In the genomic region with DNA sequence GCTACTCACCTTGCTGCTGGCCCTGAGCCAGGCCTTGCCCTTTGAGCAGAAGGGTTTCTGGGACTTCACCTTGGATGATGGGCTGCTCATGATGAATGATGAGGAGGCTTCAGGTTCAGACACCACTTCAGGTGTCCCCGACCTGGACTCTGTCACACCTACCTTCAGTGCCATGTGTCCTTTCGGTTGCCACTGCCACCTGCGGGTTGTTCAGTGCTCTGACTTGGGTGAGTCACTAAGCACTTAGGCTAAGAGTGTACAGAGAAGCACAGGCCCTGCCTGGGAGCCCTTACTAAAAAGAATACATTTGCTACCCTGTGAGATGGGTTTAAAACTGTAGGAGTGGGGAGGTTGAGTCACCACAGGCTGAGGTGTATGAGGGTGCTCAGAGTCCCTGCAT, we compare ENCODE assay signal across 25 mouse cellular contexts. TPM values are rescaled to one million over a fixed set of nuclear protein-coding genes. Genes with fewer than 3 reads are reported as not detected.
DNase-seq lines count a peak whose midpoint lies in the region; ATAC-seq and TF ChIP-seq lines count a peak whose summit lies in the region.
"Had no signal": no experiment of that assay in that cellular context is flagged by ENCODE, and none has a peak within 500 bp of the region (broad histone marks: within the 10 kb centered on the region; RNA-seq: fewer than 3 reads in every experiment).

No protein-coding gene starts in this region.

- intact Hi-C loops in gastrocnemius, adult 2 months (cut with DNase I): loop anchor here (5.0 kb wide), 1 partner anchor 179 kb away; no protein-coding TSS in a partner anchor

- H3K79me2 ChIP-seq in liver, adult 2 months (ENCODE audit: control insufficient read depth, insufficient read depth, low read length): no peaks in the 10 kb centered on the region

- H3K27me3 ChIP-seq in liver, adult 2 months (ENCODE audit: control insufficient read depth, insufficient read depth, low read length): no peaks in the 10 kb centered on the region
- peaks cover 13% of the 10 kb centered on the region for H3K27me3 ChIP-seq in liver, embryonic 11.5 days (replicated peaks; ENCODE audit: control insufficient read depth, insufficient read depth, low read length)

- no peaks in the 10 kb centered on the region for H3K36me3 ChIP-seq in liver, adult 2 months (ENCODE audit: control insufficient read depth, insufficient read depth, low read length)
- H3K36me3 ChIP-seq in liver, embryonic 11.5 days (ENCODE audit: control insufficient read depth, insufficient read depth, low read length): no peaks in the 10 kb centered on the region
- H3K36me3 ChIP-seq: forebrain, embryonic 12.5 days; heart, embryonic 12.5 days; hindbrain, embryonic 10.5 days had no signal

- 61% methylated on average over 3 of the region's 3 CpGs for WGBS in liver, adult 2 months
- 69% methylated on average over 3 of the region's 3 CpGs for WGBS in liver, embryonic 11.5 days

- H3K9ac ChIP-seq in liver, adult 2 months (ENCODE audit: low read depth, low read length): no peak overlapping the region
- H3K9ac ChIP-seq in liver, embryonic 11.5 days (ENCODE audit: low read depth, low read length): no peak overlapping the region
- H3K9ac ChIP-seq: embryonic facial prominence, embryonic 13.5 days; forebrain, embryonic 12.5 days; heart, embryonic 12.5 days; hindbrain, embryonic 14.5 days had no signal

- no peaks in the 10 kb centered on the region for H3K9me3 ChIP-seq in liver, embryonic 11.5 days (ENCODE audit: control insufficient read depth, low read length)
- H3K9me3 ChIP-seq: embryonic facial prominence, embryonic 13.5 days; forebrain, embryonic 12.5 days; heart, embryonic 12.5 days; hindbrain, embryonic 10.5 days had no signal

- H3K4me1 ChIP-seq in liver, adult 2 months (ENCODE audit: control insufficient read depth, insufficient read depth, low read length): no peaks in the 10 kb centered on the region; the same call in 1 of the 2 replicates
- H3K4me1 ChIP-seq in liver, embryonic 11.5 days (replicated peaks; ENCODE audit: control insufficient read depth, insufficient read depth, low read length): no peaks in the 10 kb centered on the region
- H3K4me1 ChIP-seq: forebrain, embryonic 12.5 days; hindbrain, embryonic 10.5 days had no signal

- ATAC-seq in liver, embryonic 11.5 days (replicated peaks; ENCODE audit: low FRiP score): no peak
- ATAC-seq: forebrain, embryonic 16.5 days had no signal

- no peak overlapping the region for H3K4me2 ChIP-seq in liver, embryonic 11.5 days
- H3K4me2 ChIP-seq: forebrain, embryonic 12.5 days; heart, embryonic 12.5 days; hindbrain, embryonic 14.5 days had no signal

- DNase-seq in gastrocnemius, adult 2 months: peak; percentile 24
- DNase-seq in gastrocnemius, adult 18-20 months (ENCODE audit: low spot score): no peak
- DNase-seq in liver, adult 2 months (ENCODE audit: extremely low read depth, low read depth, low spot score): peak; percentile 28
- DNase-seq in liver, embryonic 11.5 days (ENCODE audit: low spot score): no peak
- peak; percentile 49 for DNase-seq in lung, postnatal 36 days
- no peak for DNase-seq in lung, postnatal 10 days
- DNase-seq in layer of hippocampus, adult 2 months (ENCODE audit: low spot score in 2 of 2): no peak
- no peak for DNase-seq in spleen, adult 12 weeks (ENCODE audit: low spot score)
- DNase-seq: adrenal gland, adult 8-10 months; adrenal gland, postnatal 36 days; cerebellum, adult 18-20 months; cerebellum, adult 9-11 months; cerebellum, postnatal 36 days; gastrocnemius, postnatal 25 days had no signal

- no peak overlapping the region for H3K4me3 ChIP-seq in gastrocnemius, adult 2 months
- no peak overlapping the region for H3K4me3 ChIP-seq in liver, adult 2 months (ENCODE audit: insufficient read depth, low read depth, low read length)
- H3K4me3 ChIP-seq in liver, embryonic 11.5 days (ENCODE audit: low read depth, low read length): no peak overlapping the region
- H3K4me3 ChIP-seq in layer of hippocampus, adult 2 months: no peak overlapping the region
- H3K4me3 ChIP-seq: embryonic facial prominence, embryonic 13.5 days; forebrain, embryonic 12.5 days; heart, embryonic 12.5 days; hindbrain, embryonic 10.5 days had no signal

- TF ChIP-seq CTCF in gastrocnemius, adult 2 months (IDR thresholded peaks at IDR 0.05): peak; percentile 13; the same call in 1 of the 2 replicates
- peak; percentile 41 for TF ChIP-seq CTCF in liver, adult 2 months (IDR thresholded peaks at IDR 0.05; ENCODE audit: low read depth, low read length)
- TF ChIP-seq CTCF in layer of hippocampus, adult 2 months (conservative IDR thresholded peaks at IDR 0.05): no peak

- TF ChIP-seq POLR2A in liver, adult 2 months (IDR thresholded peaks at IDR 0.05; ENCODE audit: extremely low read depth, insufficient read depth, low read length): no peak

- no peak overlapping the region for H3K27ac ChIP-seq in gastrocnemius, adult 2 months
- no peak overlapping the region for H3K27ac ChIP-seq in liver, adult 2 months (replicated peaks; ENCODE audit: insufficient read depth, low read depth, low read length)
- no peak overlapping the region for H3K27ac ChIP-seq in liver, embryonic 11.5 days (ENCODE audit: low read depth, low read length)
- no peak overlapping the region for H3K27ac ChIP-seq in layer of hippocampus, adult 2 months
- H3K27ac ChIP-seq: forebrain, embryonic 12.5 days; hindbrain, embryonic 10.5 days; hindbrain, embryonic 14.5 days had no signal

RNA-seq across cellular contexts. Expression of gene Bgn, which starts 7.4 kb away (rescaled TPM):
- total RNA-seq in gastrocnemius, adult 2 months (2021): 10 to 100 TPM; 37.5 to 70.6 TPM
- 10 to 100 TPM; 43.9 to 70.1 TPM for total RNA-seq in gastrocnemius, adult 18-20 months (2021)
- 27.1 and 47.0 TPM in 2 replicates for total RNA-seq in liver, adult 2 months (2014; rRNA removed)
- 71.9 and 78.9 TPM in 2 replicates for polyA plus RNA-seq in liver, adult 2 months (2012; rRNA removed)
- 21.5 and 22.9 TPM in 2 replicates for polyA plus RNA-seq in liver, embryonic 11.5 days (2014; fragmentation: Nextera tagmentation; extraction: Ambion mirVana)
- 10 to 100 TPM; 15.9 to 19.3 TPM for total RNA-seq in layer of hippocampus, adult 2 months (2021)
- total RNA-seq: granulocyte monocyte progenitor cell, adult 5-6 weeks had no signal

RNA-seq across cellular contexts. Expression of gene Atp2b3, which starts 12.1 kb away (rescaled TPM):
- 10 to 100 TPM; 10.1 to 12.7 TPM for total RNA-seq in gastrocnemius, adult 2 months (2021)
- 10 to 100 TPM; 10.6 to 10.7 TPM for total RNA-seq in gastrocnemius, adult 18-20 months (2021)
- 0.07 TPM in 1 of 2 replicates, not detected in the other for total RNA-seq in liver, adult 2 months (2014; rRNA removed)
- polyA plus RNA-seq in liver, adult 2 months (2012; rRNA removed): not detected in 2 replicates
- polyA plus RNA-seq in liver, embryonic 11.5 days (2014; fragmentation: Nextera tagmentation; extraction: Ambion mirVana): 0.09 and 0.10 TPM in 2 replicates
- total RNA-seq in layer of hippocampus, adult 2 months (2021): 100 to 1,000 TPM; 156 to 158 TPM
- total RNA-seq: granulocyte monocyte progenitor cell, adult 5-6 weeks had no signal

RNA-seq across cellular contexts. Expression of gene Haus7, which starts 32.0 kb away (rescaled TPM):
- total RNA-seq in gastrocnemius, adult 2 months (2021): 10 to 100 TPM in 1 of 2 experiments, 1 to 10 TPM in 1; 9.3 to 10.7 TPM
- total RNA-seq in gastrocnemius, adult 18-20 months (2021): 10 to 100 TPM in 1 of 2 experiments, 1 to 10 TPM in 1; 9.7 to 12.3 TPM
- total RNA-seq in liver, adult 2 months (2014; rRNA removed): 12.9 and 15.5 TPM in 2 replicates
- polyA plus RNA-seq in liver, adult 2 months (2012; rRNA removed): 11.2 and 12.8 TPM in 2 replicates
- 66.2 and 67.8 TPM in 2 replicates for polyA plus RNA-seq in liver, embryonic 11.5 days (2014; fragmentation: Nextera tagmentation; extraction: Ambion mirVana)
- 10 to 100 TPM in 1 of 2 experiments, 1 to 10 TPM in 1; 8.1 to 11.1 TPM for total RNA-seq in layer of hippocampus, adult 2 months (2021)

RNA-seq across cellular contexts. Expression of gene Trex2, which starts 55.7 kb away (rescaled TPM):
- total RNA-seq in gastrocnemius, adult 2 months (2021): not detected
- not detected for total RNA-seq in gastrocnemius, adult 18-20 months (2021)
- not detected in 2 replicates for total RNA-seq in liver, adult 2 months (2014; rRNA removed)
- not detected in 2 replicates for polyA plus RNA-seq in liver, adult 2 months (2012; rRNA removed)
- polyA plus RNA-seq in liver, embryonic 11.5 days (2014; fragmentation: Nextera tagmentation; extraction: Ambion mirVana): not detected in 2 replicates
- not detected for total RNA-seq in layer of hippocampus, adult 2 months (2021)
- total RNA-seq: adrenal gland, postnatal 36 days; gastrocnemius, postnatal 25 days; granulocyte monocyte progenitor cell, adult 5-6 weeks; heart, adult 8-10 months; heart, postnatal 25 days had no signal
- polyA plus RNA-seq: forebrain, embryonic 12.5 days; forebrain, embryonic 16.5 days; frontal cortex, adult 2 months; heart, embryonic 12.5 days; heart, embryonic 16.5 days; hindbrain, embryonic 14.5 days had no signal

Comparison
In these comparisons a context has a peak if more than half of its experiments do, and no peak if none do; other contexts are left out.
1. DNase-seq: peak in gastrocnemius, adult 2 months (single experiment), liver, adult 2 months (single experiment) and lung, postnatal 36 days (single experiment); none in gastrocnemius, adult 18-20 months (single experiment), liver, embryonic 11.5 days (single experiment), lung, postnatal 10 days (single experiment), layer of hippocampus, adult 2 months (0 of 2) and spleen, adult 12 weeks (single experiment).
2. RNA of gene Atp2b3, which starts 12.1 kb away (total RNA-seq): 156 to 158 TPM in layer of hippocampus, adult 2 months; 10.1 to 12.7 TPM in gastrocnemius, adult 2 months, 10.6 to 10.7 TPM in gastrocnemius, adult 18-20 months and 0.07 TPM in liver, adult 2 months; every median in the first group is over 10 times any median in the second.